Mouse (Mus musculus) fibroblast of lung, adult 2 months (primary cell): Measurements from ENCODE around the gene Rtn4rl1.

Experiments
- DNase-seq: peaks from one replicate; pipeline ENCODE4 v3.0.0-alpha.2; 2011; ENCODE audit warnings: low read depth

Gene Rtn4rl1

DNA sequence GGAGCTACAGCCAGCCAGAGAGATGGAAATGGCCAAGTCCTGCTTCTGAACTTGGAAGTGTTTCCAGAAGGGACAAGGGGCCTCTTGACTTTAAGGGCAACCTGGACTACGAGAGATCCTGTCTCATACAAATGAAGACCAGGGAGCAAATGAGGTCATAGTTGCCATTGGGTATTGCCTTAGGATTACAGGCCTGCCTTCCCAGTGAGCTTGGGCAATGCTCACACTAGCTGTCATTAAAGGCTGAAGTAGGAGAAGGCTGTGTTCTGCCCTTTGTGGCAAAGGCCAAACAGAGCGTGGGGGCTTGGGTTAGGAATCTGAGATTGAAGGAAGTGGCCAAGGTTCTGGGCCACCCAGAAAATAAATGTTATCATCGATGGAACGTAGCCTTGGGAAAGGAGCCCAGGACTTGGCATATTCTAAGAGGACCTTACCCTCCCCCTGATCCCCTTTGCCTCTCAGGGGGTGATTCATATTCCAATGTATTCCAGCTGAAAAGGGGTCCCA lies 57.5 kb downstream of the Rtn4rl1 start:
- no peak for DNase-seq

DNA sequence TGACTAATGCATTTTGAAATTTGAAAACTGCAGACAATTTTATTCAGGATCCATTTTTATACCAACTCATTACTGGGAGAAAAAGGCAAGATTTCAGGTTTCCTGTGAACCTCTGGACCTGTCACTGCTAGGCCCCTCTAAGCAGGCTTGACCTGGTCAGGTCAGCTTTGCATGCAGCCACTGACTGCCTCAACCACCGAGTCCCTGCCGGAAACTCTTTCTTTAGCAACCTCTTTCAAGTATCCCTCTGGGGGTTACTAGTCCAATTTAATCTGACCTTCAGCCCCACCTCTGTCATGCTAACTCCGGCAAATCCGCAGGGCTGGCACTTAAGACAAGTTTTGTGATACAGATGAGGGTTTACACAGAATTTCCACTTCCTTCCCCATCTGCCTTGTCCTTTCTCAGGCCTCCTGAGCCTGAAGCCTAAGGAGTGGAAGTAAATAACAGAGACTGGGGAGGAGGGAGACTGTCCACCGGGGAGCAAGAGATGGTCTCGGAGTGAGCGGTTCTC lies 58.0 kb downstream of the Rtn4rl1 start:
- DNase-seq = no peak

DNA sequence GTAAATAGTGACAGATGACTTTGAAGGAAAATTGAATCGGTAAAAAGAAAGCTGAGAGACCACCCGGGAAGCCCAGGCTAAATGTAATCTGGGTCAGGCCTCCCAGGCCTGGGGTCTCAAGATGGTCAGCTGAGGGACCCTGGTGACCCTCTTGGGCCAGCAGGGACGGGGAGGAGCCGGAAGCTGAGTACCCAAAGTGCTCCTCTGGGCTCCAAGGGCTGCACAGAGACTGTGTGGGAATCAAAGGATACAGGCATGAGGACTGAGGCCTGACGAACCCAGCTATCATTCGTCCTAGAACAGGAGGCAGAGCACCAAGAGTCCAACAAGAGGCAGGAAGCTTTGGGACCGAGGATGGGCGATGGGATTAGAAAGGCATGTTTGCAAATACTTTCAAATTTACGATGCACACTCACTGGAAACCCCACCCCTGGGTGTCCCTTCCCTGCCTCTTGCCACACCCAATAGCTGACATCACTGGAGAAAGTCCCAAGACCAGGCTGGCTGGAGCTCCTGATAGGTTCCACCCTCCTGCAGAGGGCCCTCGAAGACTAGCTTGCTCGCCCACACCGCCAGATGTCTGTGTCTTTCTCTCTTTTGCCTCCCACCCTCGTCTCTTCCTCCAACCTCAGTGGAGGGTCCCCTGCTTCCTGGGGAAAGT lies 60.8 kb downstream of the Rtn4rl1 start:
- no peak for DNase-seq

DNA sequence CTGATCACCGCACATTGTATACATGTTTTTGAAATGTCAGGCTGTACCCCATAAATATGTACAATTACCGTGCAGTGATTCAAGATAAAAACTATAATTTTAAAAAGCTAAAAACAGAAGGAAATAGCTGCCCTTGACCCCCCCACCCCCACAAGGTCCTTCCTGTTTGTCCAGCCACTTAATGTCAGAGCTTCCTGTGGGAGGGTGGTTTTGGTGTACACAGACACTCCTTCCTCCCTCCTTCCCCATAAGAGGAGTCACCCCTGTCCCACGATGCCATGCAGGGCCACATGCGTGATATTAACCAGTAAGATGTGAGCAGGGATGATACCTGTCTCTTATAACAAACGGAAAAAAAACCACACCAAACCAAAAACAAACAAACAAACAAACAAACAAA lies 61.7 kb downstream of the Rtn4rl1 start:
- DNase-seq = no peak

DNA sequence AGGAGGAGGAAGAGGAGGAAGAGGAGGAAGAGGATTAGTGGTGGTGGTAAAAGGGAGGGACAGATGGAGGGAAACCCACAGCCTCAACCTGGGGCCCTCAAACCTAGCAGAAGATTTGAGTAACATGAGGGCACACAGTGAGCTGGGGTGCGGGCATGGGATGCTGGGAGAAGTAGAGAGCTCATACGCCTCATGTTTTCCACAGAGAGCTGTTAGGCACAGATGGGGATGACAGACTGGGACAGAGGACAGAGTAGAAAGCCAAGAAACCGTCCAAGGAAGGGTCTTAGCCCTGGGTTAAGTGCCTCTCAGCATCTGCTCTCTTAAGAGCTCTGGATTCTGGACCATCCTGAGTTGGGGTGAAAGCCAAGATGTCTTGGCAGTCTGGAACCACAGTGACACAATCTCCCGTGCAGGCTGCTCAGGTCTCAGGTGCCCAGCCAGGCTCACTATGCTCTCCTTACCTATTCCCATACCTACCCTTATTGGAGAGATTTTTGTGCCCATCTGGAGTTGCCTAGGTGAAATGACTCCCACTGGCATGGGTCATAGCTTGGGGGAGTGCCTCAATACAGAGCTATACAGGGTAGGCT lies 63.6 kb downstream of the Rtn4rl1 start:
- no peak for DNase-seq

DNA sequence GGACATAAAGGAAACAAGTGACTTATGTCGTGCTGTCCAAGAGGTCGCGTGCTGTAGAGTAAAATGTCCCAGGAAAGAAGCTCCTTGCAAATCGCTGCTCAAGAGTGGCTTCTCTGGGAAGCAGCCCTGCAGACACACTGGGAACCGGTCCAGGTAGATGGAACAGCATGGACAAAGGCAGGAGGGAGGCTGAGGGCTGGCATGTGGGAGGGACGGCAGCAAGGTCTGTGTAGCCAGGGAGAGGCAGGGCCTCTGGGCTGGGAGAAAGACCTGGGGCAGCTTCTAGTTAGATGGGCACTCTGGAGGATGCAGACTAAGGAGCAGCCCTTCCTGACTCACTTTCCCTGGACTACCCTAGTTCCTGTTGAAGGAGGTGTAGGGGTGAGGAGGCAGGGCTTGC lies 65.8 kb downstream of the Rtn4rl1 start:
- DNase-seq = no peak

DNA sequence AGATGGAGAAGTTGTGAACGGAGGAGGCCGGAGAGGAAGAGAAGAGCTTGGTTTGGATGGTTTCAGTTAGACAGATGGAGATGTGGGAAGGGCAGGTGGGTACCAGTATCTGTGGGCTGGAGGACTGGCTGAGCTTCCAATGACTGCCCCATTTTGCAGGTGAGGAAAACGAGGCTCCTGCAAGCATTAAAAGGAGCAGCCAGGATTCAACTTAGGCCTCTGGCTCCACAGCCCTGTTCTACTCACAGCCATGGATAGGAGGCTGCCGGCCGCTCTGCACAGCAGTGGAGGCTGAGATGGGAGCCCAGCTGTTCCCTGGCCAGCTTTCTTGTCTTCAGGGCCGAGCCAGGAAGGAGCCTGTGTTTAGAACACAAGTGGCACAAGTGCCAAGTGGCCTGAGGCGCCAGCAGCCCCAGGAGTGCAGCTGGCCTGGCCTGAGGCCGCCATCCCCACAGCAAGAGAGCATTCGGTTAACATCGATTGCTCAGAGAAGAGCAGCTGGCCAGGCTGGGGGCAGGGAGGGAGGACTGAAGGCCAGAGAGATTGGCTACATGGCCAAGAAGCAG lies 66.5 kb downstream of the Rtn4rl1 start:
- no peak for DNase-seq

DNA sequence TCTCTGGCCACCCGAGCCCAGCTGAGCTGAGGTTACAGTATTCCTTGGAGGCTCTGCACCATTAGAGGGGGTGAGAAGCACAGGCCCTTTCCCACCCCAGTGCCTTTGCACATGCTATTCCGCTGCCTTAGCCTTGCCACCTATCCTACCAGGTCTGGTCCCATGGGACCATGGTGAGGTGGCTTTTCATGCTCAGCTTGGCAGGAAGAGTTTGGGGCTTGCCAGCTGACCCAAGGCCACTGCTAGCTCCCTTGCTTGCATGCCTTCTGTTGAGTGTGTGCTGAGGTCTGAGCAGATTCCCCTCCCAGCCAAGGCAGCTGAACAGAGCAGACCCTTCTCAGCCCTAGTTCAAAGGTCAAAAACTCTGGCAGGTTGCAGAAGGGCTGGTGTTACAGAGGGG lies 67.4 kb downstream of the Rtn4rl1 start:
- DNase-seq = no peak

DNA sequence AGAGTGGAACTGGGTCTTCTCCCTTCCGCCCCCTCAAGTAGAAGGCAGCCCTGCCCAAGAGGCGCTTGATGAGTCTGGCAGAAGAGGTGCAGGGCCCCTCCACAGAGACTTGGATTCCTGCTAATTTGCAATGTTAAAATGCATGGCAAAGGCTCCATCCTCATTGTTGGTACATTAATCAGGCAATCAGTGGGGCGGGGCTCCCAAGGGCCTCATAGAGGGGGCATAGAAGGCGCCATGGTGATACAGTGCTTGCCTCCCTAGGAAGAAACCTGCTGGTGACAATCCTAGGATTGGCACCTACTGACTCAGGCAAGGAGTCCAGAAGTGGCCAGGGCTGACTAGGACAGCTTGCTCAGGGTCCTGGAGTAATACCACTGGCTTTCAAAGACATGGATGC lies 68.1 kb downstream of the Rtn4rl1 start:
- DNase-seq = no peak

DNA sequence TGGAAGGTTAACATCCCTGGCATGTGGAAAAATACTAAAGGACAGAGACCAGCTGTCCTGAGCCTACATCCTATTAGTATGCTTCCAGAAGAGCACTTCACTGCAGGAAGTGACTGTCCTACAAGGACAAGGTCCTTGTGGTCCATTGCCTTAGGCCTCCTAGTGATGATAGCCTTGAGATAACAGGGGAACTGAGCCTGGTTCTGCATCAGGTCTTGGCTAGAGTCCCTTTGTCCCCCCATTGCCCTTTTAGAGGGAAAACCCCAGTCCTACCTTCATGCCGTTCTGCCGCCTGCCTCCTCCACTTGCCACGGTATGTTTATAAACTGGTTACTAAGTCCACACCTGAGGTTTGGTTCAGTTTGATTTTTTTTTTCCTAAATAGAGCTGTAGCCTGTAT lies 68.6 kb downstream of the Rtn4rl1 start:
- DNase-seq = no peak

DNA sequence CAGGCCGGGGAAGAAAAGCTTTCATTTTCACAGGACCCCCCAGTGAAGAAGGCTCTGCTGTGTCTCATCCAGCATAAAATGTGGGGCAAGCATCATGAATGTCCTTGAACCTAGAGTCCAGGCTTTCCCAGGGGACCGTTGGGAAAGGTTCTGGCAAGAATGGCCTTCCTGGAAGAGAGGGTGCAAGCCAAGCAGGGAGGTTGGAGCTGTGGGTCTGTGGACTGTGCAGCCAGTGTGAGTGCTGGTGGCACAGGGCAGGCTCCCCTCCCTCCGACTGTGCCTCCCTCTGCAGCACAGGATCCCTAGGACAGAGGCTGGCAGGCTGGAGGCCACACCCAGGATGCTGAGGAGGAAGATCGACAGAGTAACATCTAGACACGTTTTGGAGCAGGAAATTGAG lies 69.2 kb downstream of the Rtn4rl1 start:
- DNase-seq = no peak

DNA sequence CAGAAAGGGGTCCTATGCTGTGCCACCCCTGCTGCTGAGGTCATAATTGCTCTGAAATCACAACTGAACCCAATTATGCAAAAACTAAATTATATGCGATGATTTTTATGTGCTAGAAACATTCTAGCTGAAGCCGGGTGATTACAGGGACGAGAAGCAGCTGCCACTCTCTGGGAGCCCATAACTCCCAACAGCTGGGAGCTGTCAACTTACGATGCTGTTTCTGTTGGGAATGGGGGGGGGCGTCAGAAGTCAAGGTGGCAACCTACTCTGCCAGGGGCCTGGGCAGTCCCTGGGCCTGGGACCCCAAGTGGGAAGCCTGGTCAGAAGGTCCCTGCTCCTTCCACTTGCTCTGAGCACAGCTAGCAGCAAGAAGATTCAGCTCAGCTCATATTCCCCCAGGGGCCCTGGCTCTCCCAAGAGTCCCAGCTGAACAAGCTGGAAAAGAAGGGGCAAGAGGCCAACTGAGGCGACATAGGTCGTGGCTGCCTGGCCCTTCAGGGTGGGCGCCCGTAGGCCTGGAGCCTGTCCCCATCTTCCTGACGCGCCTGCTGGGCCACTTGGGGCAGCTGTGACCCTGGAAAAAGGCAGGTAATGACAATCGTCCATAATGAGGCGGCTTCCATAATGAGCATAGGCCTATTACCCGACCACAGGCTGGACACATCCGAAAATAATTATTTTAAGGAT lies 69.8 kb downstream of the Rtn4rl1 start:
- no peak for DNase-seq

DNA sequence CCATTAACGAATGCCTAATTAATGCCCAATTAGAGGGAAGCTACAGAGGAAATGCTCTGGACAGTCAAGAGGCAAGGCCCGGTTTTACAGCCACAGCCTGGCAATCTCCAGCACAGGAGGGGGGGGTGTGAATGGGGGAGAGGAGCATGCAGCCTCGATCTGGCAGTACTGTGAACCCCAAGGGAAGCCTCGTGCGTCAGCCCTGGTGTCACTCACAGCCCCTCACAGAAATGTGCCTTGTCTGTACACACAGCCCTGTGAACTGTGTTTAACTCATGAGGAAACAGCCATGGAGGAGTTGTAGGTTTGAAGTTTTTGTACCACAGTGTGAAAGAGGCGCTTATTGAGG lies 70.4 kb downstream of the Rtn4rl1 start:
- DNase-seq = no peak

DNA sequence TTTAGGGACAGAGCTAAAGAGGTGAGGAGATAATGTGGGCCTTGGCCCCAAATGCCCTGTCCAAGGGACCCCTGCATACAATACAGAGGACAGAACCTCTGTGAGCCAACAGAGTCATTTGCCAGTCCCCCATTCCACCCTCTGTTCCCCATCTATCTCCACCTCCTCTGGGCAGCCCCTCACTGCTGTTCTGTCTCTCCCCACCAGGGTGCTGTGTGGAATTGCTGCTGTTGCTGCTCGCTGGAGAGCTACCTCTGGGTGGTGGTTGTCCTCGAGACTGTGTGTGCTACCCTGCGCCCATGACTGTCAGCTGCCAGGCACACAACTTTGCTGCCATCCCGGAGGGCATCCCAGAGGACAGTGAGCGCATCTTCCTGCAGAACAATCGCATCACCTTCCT lies 71.0 kb downstream of the Rtn4rl1 start:
- no peak for DNase-seq

DNA sequence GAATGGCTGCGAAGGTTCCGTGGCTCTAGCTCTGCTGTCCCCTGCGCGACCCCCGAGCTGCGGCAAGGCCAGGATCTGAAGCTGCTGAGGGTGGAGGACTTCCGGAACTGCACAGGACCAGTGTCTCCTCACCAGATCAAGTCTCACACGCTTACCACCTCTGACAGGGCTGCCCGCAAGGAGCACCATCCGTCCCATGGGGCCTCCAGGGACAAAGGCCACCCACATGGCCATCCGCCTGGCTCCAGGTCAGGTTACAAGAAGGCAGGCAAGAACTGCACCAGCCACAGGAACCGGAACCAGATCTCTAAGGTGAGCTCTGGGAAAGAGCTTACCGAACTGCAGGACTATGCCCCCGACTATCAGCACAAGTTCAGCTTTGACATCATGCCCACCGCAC lies 72.0 kb downstream of the Rtn4rl1 start:
- DNase-seq = no peak

DNA sequence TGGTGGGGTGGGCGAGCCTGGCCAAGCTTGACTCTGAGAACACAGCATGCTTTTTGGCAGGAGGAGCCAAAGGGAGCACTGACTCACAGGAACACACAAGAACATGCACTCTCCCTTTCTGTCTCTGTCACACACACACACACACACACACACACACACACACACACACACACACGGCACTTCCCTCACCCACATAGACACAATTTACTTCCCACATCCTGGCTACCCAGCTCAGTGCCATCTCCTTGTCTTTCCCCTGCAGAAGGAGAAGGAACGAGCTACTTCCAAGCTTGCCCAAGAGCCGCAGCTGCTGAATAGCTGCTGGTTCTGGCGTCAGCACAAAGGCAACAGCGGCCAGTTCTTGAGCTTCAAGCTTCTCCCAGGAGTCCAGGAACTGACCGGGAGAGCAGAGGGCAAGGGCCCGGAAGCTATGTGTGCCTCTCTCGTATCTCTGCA lies 74.3 kb downstream of the Rtn4rl1 start:
- DNase-seq = peak; percentile 56

DNA sequence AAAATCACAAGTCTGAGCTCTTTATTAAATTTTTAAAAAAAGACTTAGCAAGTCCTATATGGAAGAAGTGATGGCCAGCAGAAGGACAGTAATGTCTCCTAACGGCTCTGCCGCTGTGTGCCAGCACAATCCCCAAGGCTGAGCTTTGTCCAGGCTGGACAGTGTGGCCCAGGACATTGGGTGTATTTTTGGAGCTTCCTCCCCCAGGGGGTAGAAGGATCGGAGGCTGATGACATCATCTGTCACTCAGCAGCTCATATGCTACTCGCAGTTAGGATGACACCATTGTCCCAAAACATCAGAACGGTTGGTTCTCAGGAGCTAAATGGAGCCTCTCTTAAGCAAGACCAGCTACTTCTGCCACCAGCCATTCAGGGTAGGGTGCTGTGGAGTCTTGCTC lies 74.9 kb downstream of the Rtn4rl1 start:
- DNase-seq = no peak

DNA sequence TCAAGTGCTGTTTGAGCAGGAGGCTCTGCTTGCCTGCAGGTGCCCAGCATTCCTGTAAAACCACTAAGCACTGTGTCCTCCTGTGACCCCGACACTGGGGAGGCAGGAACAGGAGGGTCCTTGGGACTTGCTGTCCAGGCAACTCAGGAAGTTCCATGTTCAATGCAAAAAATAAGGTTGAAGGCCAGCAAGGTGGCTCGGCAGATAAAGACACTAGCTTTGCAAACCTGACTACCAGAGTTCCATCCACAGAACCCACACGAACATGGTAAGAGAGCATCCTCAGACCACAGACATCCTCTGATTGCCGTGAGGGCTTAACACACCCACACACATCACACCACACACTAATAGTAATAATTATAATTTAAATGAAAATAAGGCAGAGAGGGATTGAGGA lies 75.6 kb downstream of the Rtn4rl1 start:
- no peak for DNase-seq

DNA sequence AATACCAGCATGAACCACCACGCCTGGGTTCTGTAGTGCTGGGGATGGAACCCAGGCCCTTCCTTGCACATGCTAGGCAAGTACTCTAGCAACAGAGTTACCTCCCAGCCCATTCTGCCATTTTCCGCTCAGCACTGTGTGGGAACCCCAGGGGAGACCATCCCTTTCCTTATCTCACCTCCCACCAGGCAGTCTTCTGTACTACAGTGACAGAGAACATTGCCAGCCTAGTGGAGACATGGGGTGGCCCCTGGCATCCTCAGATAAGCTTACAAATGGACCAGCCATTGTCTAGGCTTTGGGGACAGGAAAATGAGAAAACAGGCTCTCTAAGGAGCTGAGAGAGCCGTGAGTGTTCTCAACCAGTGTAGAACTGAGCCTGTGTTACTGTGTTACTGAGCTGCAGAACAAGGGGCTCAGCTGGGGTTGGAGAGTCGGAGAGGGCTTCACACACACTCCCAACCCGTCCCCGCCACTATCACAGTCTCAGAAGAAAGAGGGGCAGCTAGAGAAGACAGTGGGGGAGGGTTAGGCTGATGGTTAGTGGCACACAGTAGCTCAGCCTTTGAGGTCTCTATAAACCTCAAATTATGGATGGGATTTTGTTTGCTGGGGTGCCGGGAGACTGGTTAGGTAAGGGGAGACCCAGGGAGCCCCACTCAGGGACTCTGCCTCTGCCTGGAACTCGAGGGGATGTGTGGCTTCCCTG lies 76.8 kb downstream of the Rtn4rl1 start:
- no peak for DNase-seq

DNA sequence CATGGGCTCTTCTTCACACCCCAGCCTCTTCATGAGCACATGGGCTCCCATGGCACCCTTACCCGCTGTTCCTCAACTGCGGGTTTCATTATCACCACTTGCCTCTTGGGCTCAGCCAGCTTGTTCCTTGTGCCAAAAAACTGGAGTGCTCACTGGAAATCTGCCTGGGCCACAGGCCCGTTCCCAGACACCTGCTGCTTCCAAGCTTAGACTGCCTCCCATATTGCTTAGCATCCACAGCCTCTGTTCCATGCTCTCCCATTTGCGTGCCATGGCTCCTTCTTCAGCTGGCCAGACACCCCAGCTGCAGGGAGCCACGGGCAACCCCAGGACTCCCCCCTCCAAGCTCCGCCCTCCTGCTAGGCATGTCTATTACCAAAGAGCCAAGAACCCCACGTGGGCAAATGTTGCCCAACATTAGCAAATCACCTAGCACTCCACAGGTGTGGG lies 77.4 kb downstream of the Rtn4rl1 start:
- DNase-seq = no peak

DNA sequence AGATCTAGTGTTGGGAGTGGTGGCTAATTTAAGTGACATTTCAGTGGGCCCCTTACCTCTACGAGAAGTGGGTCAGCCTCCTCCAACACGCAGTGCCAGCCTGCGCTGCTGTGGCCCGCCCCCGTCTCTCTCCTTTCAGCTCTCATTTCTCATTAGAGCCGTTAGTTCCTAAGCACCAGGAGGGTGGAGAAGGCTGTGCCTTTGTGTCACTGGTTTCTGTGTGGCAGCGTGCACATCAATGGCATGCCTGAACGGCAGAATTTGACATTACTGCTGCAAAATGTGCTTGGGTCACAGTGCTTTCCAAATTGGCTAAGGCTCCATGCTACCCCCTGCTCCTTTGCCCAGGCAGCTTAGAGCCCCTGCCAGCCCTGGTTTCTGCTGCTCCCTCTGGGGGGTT lies 79.9 kb downstream of the Rtn4rl1 start:
- no peak for DNase-seq

DNA sequence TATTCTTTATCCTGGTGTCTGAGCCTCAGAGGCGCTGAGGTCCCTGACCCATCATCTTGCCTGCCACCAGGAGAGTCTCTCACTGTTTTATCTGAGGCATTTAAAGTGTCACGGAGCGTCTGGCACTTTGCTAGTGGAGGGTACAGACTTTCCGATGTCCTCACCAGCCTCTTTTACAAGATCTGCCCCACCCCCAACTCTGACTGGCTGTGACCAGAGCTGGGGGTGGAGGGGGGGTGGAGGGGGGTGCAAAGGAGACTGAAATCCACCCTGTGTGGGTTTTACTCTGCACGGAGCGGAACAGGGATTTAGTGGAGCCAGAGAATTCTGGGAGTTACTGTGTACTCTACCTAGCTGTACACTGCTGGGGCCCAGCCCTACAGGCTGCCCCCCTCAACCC lies 81.5 kb downstream of the Rtn4rl1 start:
- no peak for DNase-seq
